Mouse (Mus musculus) frontal cortex, postnatal 25 days (tissue): ENCODE results near the gene Smad3.

Source experiments
- DNase-seq, 2 experiments: peaks; one replicate each; pipeline ENCODE4 v3.0.0; 2022; ENCODE audit warnings: low spot score in 2 of 2

Gene Smad3

DNA sequence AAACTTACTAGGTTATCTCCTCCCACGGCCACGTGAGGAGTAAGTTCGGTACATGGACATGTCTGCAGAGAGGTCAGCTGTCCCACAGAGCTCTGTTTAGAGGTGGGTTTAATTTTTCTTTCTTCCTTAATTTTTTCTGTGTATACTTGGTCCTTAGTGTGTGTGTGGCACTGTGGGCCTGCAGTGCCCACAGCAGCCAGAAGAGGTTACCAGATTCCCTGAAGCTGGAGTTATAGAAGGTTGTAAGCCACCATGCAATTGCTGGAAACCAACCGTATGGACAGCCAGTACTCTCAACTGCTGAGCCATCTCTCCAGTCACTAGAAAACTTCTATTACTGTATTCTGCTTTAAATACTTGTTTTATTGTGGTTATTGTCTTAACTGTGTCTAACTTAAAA lies 125.7 kb downstream of the Smad3 start:
- DNase-seq: no peak

DNA sequence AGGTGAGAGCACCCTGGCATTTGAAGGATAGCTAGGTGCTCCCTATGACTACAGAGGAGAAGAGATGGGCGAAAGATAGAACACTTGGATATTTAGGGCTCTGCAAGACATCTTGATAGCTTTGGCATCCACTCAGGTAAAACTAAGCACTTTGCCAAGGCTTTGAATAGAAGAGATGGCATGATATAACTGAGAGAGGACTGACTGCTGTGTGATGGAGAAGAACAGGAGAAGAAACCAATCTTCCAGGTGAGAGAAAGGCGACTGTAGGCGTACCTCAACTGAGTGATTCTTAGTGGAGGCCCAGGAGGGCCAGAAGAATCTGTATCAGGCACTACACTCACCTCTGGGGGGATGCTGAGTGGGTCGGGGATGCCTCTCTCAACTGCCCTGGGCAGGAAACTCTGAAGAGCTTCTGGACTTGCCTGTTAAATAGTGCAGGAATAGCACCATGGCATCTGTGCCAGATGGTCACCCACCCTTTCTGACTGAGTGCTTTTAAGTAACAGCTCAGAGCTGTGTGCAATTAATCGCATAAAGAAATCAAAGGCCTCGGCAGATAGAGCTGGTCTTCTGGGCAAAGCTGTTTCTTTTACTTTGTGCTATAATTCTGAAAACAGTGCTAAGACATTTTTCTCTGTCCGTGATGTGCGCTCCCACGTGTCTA lies 132.6 kb downstream of the Smad3 start:
- no peak for DNase-seq

DNA sequence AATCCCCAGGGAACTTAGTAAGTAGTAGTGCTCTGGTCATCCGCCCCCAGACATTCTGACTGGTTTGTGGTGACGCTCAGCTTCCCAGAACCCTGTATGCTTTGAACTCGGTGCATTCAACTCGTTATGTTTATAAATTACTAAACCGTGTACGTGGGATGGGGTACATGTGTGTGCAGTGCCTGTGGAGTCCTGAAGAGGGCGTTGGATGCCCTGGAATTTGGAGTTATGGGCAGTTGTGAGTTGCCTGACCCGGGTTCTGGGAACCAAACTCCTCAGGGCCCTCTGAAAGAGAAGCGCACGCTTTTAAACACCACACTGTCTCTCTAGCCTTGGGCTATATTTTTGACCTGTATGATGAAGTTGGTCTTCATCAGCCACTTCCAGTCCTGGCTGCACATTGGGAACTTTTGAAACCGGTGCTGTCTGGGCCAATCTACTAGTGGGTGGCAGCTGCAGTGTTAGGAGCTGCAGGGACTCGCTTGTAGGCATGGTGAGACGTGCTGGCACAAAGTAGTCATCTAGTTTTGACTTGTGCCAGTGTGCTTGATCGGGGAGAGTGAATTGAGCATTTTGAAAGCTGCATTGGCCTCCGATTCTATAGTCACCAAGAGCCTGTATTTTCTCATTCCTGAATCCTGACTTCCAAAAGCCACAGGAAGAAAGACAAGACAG lies 133.8 kb downstream of the Smad3 start:
- DNase-seq: no peak

DNA sequence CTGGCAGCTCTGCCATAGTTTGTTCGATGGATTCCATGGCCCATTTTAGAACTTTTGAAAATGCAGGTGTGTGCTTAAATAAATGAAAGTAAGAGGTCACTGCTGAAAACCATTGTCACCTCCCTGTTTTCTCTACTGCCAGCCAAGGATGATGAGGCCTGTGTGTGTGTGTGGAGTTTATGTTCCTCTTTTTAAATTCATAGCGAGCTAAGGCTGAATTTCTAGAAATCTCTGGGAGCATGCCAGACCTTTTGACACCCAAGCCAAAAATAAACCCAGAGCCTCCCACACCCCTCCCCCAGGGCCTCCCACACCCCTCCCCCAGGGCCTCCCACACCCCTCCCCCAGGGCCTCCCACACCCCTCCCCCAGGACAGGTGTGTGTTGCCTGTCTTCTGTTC lies 139.8 kb downstream of the Smad3 start:
- DNase-seq: no peak

DNA sequence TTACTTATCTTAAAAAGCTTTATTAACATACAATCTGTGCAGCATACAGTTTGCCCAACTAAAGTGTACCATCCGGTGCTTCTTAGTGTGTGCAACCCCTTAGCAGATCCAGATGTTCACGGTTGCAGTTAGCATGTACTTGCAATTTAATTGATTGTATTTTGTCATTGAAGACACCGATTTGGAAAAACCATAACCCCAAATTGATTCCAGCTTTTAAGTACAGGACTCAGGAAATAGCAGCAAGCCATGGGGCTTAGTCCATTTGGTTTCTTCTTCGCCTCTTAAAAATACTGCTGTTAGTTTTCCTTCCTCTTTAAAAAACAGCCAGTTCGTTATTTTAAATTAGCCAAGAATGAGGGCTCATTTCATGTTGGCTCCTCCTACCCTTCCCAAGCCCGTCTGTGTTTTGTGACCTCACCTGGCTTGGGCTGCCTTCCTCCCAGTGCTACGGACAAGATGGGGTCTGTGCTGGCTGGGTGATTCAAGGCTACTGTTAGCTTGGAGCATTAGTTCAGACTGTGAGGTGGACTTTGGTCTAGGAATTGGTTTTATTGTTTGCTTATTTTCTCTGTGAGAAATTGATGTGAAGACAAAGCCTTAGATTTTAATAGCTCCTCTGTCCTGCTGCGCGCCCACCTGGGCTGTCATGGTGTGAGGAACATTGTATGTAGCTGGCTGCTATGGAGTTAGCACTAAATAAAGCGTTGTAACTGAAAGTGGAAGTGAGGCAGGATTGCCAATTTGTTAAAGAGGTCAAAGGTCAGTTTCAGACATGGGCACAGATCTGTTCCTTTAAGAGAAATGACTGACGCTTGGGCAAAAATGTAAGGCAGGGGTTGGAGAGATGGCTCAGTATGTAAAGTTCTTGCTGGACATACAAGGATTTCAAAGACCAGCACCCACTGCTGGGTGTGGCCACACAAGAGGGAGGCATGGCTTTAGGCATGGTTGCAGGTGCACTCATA lies 143.5 kb downstream of the Smad3 start:
- no peak for DNase-seq

DNA sequence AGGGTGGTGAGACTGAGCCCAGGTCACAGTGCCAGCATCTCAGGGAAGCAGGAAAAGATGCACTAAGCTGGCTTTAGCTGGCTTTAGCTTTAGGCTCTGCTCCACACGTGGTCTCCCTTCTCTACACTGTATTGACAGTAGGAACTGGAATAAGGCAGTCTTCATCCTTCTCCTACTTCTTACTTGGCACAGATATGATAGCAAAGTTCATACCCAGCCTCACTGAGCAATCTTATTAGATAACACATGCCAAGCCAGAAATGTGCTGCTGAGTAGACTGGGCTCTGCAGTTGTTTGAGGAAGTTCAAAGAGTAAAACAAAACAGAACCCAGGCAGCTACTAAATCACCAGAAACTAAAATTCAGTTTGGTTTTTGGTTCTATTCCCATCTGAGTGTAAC lies 144.2 kb downstream of the Smad3 start:
- DNase-seq: no peak

DNA sequence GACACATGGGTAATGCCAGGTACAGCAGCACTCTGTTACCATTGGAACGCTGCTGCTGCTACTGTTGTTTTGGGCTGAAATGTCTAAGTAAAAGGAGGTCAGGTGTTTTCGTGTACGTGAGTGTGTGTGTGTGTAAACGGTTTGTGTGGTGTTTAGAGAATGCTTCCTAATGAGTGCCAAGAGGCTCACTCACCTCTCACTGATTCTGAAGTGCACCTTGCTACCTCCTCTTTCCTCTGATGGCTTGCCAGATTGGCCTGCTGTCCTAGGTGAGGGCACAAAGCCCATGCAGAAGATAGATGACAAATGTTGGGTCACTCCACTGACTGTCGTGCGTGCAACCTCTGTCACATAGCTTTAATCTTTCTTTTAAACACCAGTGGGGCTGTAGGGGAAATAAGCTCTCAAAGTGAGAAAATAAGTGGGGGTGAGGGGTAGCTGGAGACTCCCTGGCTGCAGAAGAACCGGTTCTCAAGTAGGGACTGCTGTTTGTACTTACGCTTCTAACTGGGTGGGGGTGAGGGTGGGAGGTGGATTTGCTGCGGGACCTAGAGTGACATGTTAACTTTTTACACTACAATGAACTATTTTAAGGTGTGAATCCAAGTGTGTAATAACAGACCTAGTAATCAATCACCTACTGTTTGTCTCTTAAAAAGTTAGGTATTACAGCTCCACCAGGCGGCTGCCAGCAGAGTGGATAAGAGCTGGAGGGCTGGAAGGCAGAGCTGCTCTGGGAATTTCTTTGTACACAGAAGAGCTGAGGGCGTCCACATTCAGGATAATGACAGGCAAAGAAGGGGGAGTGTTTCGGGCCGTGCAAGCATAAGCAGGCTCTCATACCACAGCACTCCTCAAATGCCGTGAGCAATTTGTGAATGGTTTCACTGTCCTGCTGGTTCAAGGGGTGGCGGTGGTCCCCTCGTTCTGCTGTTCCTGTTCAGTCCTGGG lies 145.0 kb downstream of the Smad3 start:
- no peak for DNase-seq

DNA sequence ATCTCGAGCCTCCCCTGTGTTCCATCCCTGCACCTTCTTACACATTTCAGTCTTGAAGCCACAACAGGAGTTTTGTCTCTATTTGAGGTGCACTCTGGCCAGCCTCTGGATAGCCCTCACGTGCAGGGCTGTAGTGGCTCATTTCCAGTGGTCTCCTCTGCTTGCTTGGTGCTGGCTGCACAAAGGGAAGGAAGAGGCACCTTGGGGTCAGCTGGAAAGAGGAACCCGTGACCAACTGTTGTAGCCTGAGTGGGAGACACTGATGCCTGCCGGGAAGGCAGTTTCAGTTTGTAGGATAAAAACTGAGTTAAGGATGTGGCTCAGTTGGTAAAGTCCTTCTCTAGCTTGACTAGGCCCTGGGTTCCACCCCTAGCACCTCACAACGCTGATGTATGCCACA lies 145.8 kb downstream of the Smad3 start:
- no peak for DNase-seq

DNA sequence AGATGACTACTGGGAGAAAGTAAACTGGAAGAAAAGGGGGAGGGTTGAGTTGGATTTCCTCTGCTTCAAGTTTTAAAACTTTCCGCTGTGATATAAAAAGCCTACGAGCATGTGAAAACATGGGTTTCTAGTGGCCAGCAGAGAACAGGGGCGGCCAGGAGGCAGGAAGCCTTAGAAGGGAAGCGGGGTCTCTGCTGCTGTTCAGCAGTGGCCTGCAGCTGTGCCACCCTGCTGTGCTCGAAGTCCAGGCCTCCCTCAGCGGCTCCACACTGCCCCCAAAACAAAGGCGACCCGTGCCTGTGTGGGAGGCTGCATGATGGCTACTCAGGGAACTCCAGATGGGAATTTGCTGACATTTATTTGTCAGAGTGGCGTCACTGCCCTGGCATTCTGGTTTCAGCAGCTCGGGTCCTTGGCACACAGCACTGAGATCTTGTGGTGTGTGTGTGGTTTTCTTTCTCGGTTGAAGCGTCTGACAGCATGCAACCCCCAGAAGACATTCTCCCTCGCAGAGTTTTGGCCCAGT lies 146.9 kb downstream of the Smad3 start:
- no peak for DNase-seq

DNA sequence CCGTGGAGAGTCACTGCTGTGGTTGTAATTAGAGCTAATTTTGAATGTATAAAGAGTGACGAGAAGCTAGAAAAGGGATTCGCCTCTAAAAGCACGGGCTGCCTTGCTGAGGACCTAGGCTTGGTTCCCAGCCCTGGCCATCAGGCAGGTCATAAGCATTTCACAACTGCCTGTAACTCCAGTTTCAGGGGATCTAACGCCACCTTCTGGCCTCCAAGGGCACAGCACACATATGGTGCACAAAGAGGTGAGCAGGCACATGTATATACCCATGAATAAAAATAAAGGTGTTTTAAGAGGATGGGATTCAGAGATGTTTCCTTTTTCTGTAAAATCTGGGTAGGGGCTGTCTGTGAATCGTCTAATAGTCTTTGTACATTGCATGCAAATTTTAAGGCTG lies 147.6 kb downstream of the Smad3 start:
- DNase-seq: no peak

DNA sequence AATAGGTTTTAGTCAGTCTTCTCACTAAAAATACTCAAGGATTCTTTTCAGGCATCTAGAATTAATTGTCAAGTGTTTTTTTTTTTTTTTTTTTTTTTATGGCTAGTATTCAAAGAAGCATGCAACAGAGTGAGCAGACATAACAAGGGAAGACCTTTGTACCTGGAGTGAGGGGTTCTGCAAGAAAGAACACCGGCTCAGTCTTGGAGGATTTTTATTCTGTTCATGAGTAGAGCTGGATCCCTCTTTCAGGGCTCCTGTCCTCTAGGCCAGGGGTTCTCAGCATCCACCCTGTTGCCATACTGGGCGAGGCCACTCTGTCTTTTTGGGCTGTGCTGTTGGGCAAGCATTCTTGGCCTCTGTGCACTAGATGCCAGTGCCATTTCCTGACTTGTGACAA lies 148.0 kb downstream of the Smad3 start:
- DNase-seq: no peak

DNA sequence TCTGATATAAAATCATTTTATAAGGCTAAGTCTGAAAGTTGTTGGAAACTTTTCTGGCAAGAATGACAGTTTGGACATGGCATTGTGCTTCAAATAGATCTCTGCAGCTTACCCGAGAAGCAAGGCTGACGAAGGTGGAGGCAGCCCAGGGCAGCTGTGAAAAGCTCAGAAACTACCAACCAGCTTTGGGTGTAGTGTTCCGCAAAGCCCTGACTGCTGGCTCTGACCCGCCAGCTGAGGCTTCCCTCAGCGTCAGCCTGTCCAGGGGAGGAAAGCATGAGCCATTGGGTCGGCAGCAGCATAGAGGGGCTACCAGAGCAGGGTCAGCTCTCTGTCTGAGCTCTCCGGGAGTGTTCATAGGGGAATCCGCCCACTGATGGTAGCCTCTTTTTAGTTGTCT lies 148.5 kb downstream of the Smad3 start:
- DNase-seq: no peak

DNA sequence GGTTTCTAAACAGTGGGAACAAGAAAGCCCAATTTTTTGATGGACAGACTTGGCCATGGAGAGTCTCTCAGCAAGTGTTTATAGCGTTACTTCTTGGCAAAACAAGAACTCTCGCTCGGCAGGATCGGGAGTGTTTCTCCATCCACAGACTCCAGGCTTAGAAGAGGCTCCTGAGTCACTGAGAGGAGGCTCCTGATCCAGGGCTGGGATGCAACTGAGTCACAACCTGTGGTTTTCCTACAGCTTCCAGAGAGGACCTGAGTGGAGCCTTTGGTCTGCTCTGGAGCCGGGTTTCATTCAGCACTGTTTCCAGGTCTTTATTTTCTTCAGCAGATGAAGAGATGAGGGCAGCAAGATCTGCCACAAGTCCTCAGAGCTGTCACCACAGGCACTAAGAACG lies 149.8 kb downstream of the Smad3 start:
- no peak for DNase-seq

DNA sequence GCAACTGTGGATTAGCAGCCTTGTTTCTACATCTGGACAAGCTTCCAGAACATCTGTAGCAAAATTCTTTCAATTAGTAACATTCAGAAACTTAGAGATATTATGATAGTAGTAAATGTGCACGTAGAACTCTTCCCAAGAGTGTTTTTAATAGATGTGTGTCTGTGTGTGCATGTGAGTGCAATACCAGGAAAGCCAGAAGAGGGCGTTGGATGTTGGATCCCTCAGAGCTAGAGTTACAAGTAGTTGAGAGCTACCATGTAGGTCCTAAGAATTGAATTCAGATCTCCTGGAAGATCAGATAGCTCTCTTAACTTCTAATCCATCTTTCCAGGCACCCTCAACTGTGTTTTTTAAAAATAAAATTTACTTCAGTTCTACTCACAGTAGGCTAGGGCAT lies 151.2 kb downstream of the Smad3 start:
- no peak for DNase-seq

DNA sequence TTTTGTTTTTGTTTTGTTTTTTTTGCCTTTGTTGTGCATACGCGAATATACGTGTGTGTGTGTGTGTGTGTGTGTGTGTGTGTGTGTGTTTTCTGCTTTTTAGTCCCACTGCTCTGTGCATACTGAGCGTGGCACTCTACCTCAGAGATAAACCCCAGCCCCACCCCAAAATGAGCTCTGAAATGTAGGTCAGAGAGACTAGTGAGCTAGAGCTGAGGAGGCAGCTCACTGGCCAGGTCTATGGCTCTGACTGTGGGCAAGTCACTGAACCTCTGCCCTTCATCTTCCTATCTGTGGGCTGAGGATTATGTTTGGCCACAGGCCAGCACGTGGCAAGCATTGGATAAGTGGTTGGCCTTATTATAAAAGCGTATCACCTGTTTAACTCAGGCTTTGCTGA lies 153.9 kb downstream of the Smad3 start:
- DNase-seq: no peak

DNA sequence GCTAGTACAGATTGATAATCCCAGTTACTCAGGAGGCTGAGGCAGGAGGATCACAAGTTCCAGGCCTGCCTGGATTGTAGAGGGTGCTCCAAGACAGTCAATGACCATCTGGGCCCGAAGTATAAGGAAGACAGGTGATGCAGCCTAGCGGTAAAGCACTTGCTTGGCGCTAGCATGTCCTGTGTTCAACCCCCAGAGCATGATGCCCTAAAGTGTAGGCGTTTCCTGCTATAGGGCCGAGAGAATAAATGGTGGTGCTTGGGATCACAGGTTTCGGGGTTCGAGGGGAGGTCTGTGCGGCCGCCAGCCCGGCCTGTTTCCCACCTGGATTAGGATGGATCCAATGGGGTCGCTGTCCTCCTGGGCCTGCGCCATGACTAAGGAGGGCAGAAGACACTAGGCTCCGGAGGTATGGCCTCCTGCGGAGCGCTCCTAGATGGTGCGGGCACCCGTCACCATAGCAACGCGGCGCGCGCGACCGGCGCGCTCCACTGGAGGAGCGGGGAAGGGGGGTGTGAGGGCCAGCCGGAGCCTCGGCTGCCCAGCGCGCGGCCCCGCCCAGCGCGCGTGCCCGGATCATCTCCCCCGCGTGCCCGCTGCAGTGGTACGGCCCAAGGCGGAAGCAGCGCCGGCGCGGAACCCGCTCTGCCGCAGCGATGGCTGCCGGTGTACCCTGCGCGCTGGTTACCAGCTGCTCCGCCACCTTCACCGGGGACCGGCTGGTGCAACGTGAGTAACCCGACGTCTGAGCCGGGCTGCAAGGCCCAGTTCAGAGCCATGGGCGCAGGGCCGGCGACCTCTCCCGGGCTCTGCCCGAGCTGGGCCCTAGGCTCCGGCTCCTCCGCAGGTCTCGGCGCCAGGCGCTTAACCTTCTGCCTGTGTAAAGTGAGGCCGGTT lies 155.5 kb downstream of the Smad3 start, which contains the start of the genes Iqch and Aagab:
Gene Iqch, minus strand, starts transcription at position 451 of the 897 bp plus-strand sequence.
Gene Aagab, plus strand, starts transcription at position 618 of the 897 bp plus-strand sequence.
- peak; percentile 91 to 95 for DNase-seq
